Comparison of ENCODE assay signal across 28 mouse cellular contexts in the genomic region with DNA sequence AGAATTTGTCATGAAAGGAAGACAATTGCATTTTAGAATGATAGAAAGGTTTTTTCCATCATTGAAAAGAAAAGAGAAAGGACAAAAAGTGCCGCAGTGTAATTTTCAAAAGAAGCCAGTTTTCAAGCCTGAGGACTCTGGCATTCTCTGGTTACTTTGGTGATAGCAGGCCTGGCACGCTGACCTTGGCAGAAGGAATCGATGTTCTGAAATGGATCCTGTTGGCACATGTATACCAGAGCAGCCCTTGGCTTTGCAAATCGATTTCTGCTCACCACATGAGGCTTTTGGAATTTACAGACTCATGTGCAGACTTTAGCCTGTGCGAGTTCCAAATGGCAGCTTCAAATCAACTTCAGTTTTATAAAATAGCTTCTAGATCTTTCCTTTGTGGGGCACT. TPM values are rescaled to one million over a fixed set of nuclear protein-coding genes. Genes with fewer than 3 reads are reported as not detected.
DNase-seq lines count a peak whose midpoint lies in the region; ATAC-seq and TF ChIP-seq lines count a peak whose summit lies in the region.
"Had no signal": no experiment of that assay in that cellular context is flagged by ENCODE, and none has a peak within 500 bp of the region (broad histone marks: within the 10 kb centered on the region; RNA-seq: fewer than 3 reads in every experiment).

No protein-coding gene starts in this region.

- H3K36me3 ChIP-seq in intestine, embryonic 15.5 days = no peaks in the 10 kb centered on the region
- H3K36me3 ChIP-seq: embryonic facial prominence, embryonic 15.5 days; heart, embryonic 12.5 days; hindbrain, embryonic 12.5 days; limb, embryonic 12.5 days; liver, embryonic 13.5 days had no signal

- no peaks in the 10 kb centered on the region for H3K9me3 ChIP-seq in intestine, embryonic 15.5 days
- H3K9me3 ChIP-seq: liver, embryonic 13.5 days had no signal

- no peaks in the 10 kb centered on the region for H3K27me3 ChIP-seq in cerebellum, adult 2 months (ENCODE audit: control insufficient read depth, insufficient read depth, low read length)
- no peaks in the 10 kb centered on the region for H3K27me3 ChIP-seq in intestine, embryonic 15.5 days (replicated peaks)
- H3K27me3 ChIP-seq: embryonic facial prominence, embryonic 15.5 days; heart, embryonic 12.5 days; hindbrain, embryonic 12.5 days; limb, embryonic 12.5 days; liver, embryonic 13.5 days had no signal

- no peak for ATAC-seq in cerebellum, adult (ENCODE audit: insufficient number of reproducible peaks, low FRiP score, low TSS enrichment)
- no peak for ATAC-seq in intestine, embryonic 15.5 days
- ATAC-seq: CD4-positive, CD25-positive, alpha-beta regulatory T cell, adult 4 months; forebrain, embryonic 16.5 days had no signal

- TF ChIP-seq POLR2A in cerebellum, adult 2 months (IDR thresholded peaks at IDR 0.05; ENCODE audit: borderline replicate concordance, insufficient read depth, low read length) = no peak

- 11% methylated on average over 5 of the region's 5 CpGs for WGBS in cerebellum, adult 2 months
- 90% methylated on average over 5 of the region's 5 CpGs for WGBS in intestine, embryonic 15.5 days

- H3K4me1 ChIP-seq in cerebellum, adult 2 months (ENCODE audit: control insufficient read depth, insufficient read depth, low read length) = no peaks in the 10 kb centered on the region
- no peaks in the 10 kb centered on the region for H3K4me1 ChIP-seq in intestine, embryonic 15.5 days (replicated peaks)
- H3K4me1 ChIP-seq: embryonic facial prominence, embryonic 15.5 days; heart, embryonic 12.5 days; hindbrain, embryonic 12.5 days; limb, embryonic 12.5 days; liver, embryonic 13.5 days had no signal

- intact Hi-C loops in left cerebral cortex, postnatal 4 days (cut with DNase I) = no loop called here

- TF ChIP-seq CTCF in cerebellum, adult 2 months (IDR thresholded peaks at IDR 0.05; ENCODE audit: borderline replicate concordance, insufficient read depth, low read depth, low read length) = no peak

- no peak overlapping the region for H3K4me2 ChIP-seq in intestine, embryonic 15.5 days (replicated peaks)
- H3K4me2 ChIP-seq: embryonic facial prominence, embryonic 15.5 days; heart, embryonic 12.5 days; hindbrain, embryonic 12.5 days; limb, embryonic 12.5 days; liver, embryonic 13.5 days; midbrain, embryonic 11.5 days had no signal

- H3K9ac ChIP-seq in intestine, embryonic 15.5 days = no peak overlapping the region
- H3K9ac ChIP-seq: embryonic facial prominence, embryonic 15.5 days; heart, embryonic 12.5 days; hindbrain, embryonic 12.5 days; limb, embryonic 12.5 days; liver, embryonic 13.5 days had no signal

- no peak overlapping the region for H3K27ac ChIP-seq in cerebellum, adult 2 months (ENCODE audit: insufficient read depth, low read length)
- no peak overlapping the region for H3K27ac ChIP-seq in intestine, embryonic 15.5 days
- H3K27ac ChIP-seq: embryonic facial prominence, embryonic 15.5 days; hindbrain, embryonic 12.5 days; kidney, postnatal 0 days; limb, embryonic 12.5 days; liver, embryonic 13.5 days had no signal

- DNase-seq in cerebellum, adult 2 months = peak; percentile 8 to 32
- DNase-seq in left cerebral cortex, postnatal 4 days = peak; percentile 32
- no peak for DNase-seq in left cerebral cortex, adult 11 months (ENCODE audit: low spot score)
- DNase-seq in cerebellum, postnatal 14 days = peak; percentile 60 to 76
- peak; percentile 21 to 67 for DNase-seq in layer of hippocampus, postnatal 14 days (ENCODE audit: low spot score in 2 of 2)
- DNase-seq in ovary, adult 18-20 months (ENCODE audit: low spot score) = no peak
- DNase-seq: adrenal gland, postnatal 14 days; gastrocnemius, postnatal 25 days; heart, adult 18-20 months; heart, postnatal 10 days; kidney, adult 2 months; liver, embryonic 13.5 days; lung, adult 2 months; lung, postnatal 14 days; spleen, adult 18-20 months; thymus, postnatal 25 days had no signal

- H3K4me3 ChIP-seq in cerebellum, adult 2 months (replicated peaks; ENCODE audit: insufficient read depth, low read depth, low read length) = no peak overlapping the region
- no peak overlapping the region for H3K4me3 ChIP-seq in intestine, embryonic 15.5 days (replicated peaks)
- H3K4me3 ChIP-seq: embryonic facial prominence, embryonic 15.5 days; heart, embryonic 12.5 days; hindbrain, embryonic 12.5 days; limb, embryonic 12.5 days; liver, embryonic 13.5 days had no signal

RNA-seq across cellular contexts. Expression of gene Tmc1, which starts 0.8 kb away (rescaled TPM):
- 0.08 and 0.11 TPM in 2 replicates for polyA plus RNA-seq in cerebellum, adult 2 months (2012; rRNA removed)
- total RNA-seq in left cerebral cortex, postnatal 4 days (2021) = under 1 TPM in 1 of 2 experiments, not detected in 1; 0.28 TPM
- not detected for total RNA-seq in layer of hippocampus, postnatal 14 days (2021)
- 0.11 TPM in 1 of 2 replicates, not detected in the other for polyA plus RNA-seq in intestine, embryonic 15.5 days (2015; fragmentation: Nextera tagmentation; extraction: Ambion mirVana)
- total RNA-seq: adrenal gland, postnatal 14 days; common myeloid progenitor, adult 5-6 weeks; gastrocnemius, postnatal 25 days; heart, adult 18-20 months; heart, postnatal 10 days; megakaryocyte progenitor cell, adult 5-6 weeks had no signal
- polyA plus RNA-seq: forebrain, embryonic 16.5 days; heart, embryonic 12.5 days; kidney, postnatal 0 days had no signal

Comparison
In these comparisons a context has a peak if more than half of its experiments do, and no peak if none do; other contexts are left out.
1. DNase-seq: peak in cerebellum, adult 2 months (2 of 2), left cerebral cortex, postnatal 4 days (single experiment), cerebellum, postnatal 14 days (2 of 2) and layer of hippocampus, postnatal 14 days (2 of 2); none in left cerebral cortex, adult 11 months (single experiment) and ovary, adult 18-20 months (single experiment).